Mouse (Mus musculus) C3H10T1/2 (cell line): Measurements from ENCODE around the gene Smarcad1. TPM values are rescaled to one million over a fixed set of nuclear protein-coding genes. Genes with fewer than 3 reads are reported as not detected.

Experiments
- polyA plus RNA-seq, 2 experiments: library from polyadenylated mRNA; unstranded; fragments of >200 nt; fragmentation: generic; extraction: Trizol; gene quantifications; one replicate each; pipeline ENCODE4 v1.2.1; 2012; ENCODE audit warnings: missing spikeins in 2 of 2

Smarcad1 gene
- polyA plus RNA-seq, result 10 to 100 TPM in 1 of 2 experiments, 1 to 10 TPM in 1; 8.0 to 22.5 TPM

DNA sequence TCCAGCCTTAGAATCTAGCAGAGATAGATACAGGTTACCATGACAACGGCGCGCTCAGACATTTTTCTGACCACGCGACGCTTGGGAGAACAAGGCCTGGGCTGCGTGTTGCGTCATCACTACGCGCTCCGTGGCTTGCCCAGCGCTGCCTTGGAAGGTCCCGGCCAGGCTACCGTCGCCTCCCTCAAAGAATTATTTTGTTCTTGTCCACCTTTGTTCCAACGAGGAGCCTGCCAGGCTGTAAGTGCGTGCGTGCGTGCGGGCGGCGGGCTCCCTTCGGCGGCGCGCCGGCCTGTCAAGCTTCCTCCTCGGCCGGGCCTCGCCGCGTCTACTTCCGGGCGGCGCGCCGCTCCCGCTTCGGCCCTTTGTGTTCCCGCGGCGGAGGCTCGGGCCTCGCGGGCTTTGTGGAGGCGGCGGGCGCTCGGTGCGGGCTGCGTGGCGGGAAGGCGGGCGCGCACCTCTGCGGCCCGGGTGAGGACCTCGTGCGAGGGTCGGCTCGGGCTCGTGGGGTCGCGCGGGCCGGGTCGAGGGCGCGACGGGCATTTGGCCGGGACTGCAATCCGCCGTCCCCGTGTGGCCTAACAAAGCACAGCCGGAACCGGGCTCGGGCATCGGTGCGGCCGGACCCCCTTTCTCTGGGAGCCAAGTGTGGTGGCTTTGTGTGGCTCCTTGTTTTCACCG, at the start of gene Smarcad1:
Gene Smarcad1, plus strand, starts transcription at position 93 of the 681 bp plus-strand sequence.

DNA sequence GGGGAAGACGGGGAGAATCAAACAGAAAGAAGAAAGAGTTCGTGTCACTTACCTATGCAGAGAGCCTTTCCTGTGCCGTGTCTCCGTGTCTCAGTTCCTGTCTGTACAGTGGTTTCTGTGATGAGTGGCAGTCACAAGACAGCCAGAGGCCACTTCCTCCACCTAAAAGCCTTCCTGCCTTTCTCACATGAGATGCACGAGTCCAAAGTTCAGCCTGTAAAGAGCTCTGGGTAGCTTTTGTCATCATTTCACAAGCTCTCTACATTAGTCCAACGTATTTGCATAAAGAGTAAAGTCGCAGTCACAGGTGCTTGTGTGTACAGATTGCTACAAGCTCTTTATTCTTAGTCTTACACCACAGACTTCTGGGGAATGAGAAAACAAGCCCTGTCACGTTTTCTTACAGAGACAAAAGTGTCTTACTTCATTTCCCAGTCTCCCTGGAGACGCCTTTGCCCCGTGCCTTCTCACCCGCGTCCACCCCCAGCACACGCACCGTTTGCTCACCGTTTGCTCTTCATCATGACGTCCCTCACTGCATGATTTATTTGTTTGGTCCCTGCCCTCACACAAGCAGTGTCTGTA, 102.3 kb downstream of the Smarcad1 start, which contains the start of gene Hpgds:
Gene Hpgds, minus strand, starts transcription at position 288 of the 585 bp plus-strand sequence.

Other genes starting within 250 kb of the Smarcad1 start
- gene Hpgds, start 102.3 kb downstream of the Smarcad1 start, polyA plus RNA-seq, result under 1 TPM; 0.01 to 0.02 TPM